Mouse (Mus musculus) thymus, postnatal 25 days (tissue): ENCODE data around the gene Pla2g1b.
"Not testable (repeated sequence)": the region's sequence is repeated elsewhere in the genome, so short reads cannot be mapped to it uniquely, and the experiment has no call there.

ENCODE experiments used
- DNase-seq: peaks from one replicate; pipeline ENCODE4 v3.0.0; 2022

Gene Pla2g1b

DNA sequence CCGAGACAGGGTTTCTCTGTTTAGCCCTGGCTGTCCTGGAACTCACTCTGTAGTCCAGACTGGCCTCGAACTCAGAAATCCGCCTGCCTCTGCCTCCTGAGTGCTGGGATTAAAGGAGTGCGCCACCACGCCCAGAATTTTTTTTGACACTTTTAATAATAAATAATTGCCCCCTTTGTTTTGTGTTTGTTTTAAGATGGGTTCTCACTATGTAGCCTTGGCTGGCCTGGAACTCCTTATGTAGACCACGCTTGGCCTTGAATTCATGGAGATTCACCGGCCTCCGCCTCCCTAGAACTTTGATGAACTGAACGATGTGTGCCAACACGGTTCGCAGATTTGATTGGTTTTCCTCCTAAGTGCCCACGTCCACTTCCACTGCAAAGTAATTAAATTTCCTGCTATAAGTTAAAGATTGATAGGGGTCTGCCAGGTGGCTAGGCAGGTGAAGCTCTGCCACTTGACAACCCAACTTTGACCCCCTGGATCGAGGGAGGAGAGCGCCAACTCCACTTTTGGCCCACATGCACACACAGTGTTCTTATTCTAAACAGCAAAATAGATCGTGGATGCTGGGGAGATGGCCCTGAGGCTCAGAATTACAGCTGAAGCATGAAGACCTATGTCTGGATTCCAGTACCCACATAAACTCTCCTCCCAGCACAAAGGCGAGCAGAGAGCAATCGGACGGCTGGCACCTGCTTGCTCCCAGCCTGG, 19.6 kb downstream of the Pla2g1b start:
- no peak for DNase-seq

DNA sequence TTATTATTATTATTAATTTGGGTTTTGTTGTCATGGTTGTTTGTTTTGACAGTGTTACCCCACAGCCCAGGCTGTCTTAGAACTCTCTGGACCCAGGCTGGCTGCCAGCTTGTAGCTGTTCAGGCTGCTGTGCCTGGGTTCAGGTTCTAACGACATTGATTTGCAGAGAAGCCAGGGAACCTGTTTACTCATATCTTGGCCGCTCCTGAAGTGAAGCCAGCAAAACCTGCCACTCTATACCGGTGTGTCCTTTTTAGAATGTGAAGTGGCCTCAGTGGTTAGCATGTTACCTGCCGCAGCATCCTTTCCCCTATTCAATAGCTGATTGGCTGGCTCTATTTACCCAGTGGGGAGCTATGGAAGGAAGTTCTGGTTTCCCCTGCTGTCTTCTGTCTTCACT, 20.7 kb downstream of the Pla2g1b start:
- DNase-seq, result no peak

DNA sequence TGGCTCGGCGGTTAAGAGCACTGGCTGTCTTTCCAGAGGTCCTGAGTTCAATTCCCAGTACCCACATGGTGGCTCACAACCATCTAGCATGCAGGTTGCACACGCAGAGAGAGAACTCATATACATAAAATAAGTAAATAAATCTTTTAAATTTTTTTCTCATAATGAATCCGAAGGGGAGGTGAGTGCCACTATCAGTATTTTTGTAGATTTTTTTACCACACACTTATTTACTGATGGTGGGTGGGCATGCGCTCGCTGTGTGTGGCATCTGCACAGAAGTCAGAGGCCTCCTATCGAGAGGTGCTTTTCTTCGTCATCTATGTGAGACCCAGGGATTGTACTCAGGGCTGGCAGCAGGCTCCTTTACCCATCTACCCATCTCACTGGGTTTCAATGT, 21.3 kb downstream of the Pla2g1b start:
- no peak for DNase-seq

DNA sequence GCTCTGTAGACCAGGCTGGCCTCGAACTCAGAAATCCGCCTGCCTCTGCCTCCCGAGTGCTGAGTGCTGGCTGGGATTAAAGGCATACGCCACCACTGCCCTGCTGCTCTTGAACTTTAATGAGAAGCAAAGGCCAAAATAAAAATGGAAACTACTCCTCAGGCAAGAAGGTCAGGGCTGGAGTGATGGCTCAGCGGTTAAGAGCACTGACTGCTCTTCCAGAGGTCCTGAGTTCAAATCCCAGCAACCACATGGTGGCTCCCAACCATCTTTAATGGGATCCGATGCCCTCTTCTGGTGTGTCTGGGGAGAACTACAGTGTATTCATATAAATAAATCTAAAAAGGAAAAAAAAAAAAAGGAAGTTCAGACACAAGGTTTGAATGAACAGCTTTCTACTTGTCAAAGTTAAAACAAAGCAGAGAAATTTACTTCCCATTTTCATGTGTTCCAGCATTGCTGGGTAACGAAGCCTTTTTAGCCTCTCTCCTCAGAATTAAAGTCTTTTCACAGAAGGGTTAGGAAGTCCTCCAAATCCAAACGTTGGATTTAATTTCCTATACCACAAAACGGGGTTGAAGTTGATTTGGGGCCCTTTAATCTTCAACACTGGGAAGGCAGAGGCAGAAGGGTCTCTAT, 22.0 kb downstream of the Pla2g1b start:
- DNase-seq, result no peak

DNA sequence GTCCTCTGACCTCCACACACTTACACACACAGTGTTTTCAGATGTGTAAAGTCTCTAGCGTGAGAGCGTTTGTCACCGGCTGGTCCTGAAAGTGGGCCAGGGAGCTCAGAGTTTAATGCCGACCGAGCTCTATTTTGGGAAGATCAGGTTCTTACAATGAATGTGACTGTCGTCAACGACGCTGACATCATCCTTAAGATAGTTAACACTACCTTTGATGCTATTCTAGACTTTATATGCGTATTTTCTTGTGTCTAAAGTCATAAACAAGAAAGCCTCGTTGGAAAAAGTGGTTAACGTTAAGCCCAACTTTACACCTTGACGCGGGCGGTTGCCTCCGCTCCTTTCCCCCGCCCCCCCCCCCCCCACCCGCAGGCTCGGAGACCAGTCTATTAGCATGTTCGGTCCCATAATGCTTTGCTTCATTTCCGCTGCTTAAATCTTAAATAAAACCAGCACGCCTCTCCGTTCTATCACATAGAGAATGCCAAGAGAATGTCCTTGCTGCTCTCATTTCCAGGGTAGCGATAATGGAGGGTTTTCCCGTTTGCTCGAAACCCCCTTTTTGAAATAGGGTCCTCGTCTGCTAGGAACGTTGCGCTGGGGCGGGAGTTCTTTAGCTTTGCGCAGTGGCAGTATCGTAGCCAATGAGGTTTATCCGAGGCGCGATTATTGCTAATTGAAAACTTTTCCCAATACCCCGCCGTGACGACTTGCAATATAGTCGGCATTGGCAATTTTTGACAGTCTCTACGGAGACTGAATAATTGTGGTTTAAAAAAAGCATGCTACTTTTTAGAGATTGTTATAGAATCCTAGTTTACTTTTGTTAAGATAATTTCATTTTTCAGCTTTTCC, 23.0 kb downstream of the Pla2g1b start:
- peak; percentile 88 for DNase-seq

DNA sequence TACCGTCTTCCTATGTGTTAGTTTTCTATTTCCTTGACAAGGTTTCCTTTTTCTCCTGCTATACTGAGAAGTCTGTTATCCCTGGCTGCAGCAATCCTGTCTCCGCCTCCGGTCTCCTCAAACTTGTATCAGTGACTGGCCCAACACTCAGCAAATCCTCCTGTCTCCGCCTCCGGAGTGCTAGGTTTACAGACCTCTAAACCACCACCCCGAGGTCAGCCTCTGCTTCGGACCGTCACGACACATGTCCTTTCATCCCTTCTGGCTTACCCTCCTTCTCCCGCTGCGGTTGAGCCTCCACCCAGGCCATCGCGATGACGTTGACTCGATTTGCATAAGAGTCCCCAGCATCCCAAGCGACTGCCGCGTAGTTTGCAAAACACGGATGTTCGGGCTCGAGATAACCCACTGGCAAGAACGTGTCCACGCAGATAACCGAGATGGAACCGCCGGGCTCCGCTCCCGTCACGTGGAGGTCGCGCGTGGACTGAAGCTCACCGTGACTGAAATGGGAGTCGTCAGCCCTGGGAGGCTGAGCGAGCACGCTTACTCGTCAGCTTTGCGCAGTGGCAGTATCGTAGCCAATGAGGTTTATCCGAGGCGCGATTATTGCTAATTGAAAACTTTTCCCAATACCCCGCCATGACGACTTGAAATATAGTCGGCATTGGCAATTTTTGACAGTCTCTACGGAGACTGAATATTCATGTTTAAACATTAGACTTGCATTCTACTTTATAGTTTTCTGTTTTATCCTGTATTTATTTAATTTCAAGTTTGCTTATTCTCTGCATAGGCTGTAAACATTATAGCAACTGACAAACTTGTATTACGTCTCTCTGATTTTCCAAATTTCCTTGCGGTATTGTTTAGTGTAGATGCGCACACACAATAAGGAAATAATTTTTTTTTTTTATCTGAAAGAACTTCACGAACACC, 23.9 kb downstream of the Pla2g1b start:
- DNase-seq, result peak; percentile 84

DNA sequence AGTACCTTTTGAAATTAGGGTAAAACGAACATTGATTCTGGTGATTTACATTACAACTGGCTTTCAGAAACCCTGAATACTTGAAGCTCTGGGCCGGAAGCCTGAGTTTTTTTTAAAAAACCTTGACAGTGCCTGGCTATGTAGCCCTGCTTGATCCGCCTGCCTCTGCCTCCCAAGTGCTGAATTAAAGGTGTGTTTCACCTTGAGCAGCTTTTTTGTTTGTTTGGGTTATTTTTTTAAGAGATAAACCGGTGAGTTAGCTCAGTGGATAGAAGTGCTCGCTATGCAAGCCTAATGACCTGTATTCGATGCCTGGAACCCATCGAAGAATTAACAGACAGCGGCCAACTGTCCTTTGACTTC, 24.6 kb downstream of the Pla2g1b start:
- no peak for DNase-seq

DNA sequence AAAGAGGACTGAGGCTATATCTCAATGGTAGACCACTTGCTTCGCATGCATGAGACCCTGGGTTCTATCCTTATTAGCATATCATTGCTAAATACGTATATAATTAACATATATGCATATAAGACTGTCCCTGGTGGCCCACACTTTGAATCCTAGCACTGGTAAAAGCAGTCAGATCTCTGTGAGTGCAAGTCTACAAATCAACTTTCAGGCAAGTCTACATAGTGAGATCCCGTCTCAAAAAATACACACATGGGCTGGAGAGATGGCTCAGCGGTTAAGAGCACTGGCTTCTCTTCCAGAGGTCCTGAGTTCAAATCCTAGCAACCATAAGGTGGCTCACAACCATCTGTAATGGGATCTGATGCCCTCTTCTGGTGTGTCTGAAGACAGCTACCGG, 25.0 kb downstream of the Pla2g1b start:
- DNase-seq, result no peak

DNA sequence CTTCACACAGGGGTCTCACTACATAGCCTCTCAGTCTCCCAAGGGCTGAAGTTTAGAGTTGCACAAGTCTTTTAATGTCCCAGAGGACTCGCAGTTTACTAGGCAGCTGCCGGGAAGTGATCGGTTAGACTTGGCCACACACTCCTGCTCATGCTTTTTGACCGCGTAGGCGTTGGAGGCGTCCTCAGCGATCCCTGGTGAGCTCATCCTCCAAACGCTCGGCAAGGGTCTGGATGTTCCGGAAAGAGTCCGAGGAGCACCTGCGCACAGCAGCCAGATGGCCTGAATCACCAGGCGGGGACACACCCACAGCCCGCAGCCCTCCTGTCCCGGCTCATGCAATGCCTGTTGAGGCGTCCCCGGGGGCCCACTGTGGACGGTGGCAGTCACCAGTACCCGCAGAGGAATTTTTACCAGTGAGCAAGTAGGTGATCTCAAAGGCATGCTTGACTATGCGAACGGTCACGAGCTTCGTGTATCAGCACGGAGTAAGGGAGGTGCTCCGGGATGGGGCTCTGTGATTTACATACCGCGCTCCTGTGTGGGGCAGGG, 25.8 kb downstream of the Pla2g1b start:
- DNase-seq, result peak; percentile 31

DNA sequence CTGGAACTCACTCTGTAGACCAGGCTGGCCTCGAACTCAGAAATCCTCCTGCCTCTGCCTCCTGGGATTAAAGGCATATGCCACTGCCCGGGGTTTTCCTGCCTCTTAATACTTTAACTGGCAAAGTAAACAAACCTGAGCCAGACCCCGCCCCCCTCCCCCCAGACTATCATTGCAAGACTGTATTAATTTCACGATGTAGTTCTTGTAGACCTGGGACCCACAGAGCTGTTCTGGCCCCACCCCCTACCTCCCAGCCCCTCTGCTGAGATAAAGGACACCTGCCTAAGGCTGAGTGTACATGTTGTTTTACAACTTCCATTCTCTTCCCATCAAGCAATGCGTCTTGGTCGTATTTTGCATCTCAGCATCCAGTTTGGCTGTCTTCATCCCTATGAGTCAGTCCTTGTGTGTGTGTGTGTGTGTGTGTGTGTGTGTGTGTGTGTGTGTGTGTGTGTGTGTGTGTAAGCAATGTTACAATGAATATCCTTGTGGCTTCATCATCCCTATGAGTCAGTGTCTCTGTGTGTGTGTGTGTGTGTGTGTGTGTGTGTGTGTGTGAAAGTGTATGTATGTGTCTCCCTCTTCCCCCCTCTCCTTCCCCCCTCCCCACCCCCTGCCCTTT, 26.8 kb downstream of the Pla2g1b start:
- no peak for DNase-seq

DNA sequence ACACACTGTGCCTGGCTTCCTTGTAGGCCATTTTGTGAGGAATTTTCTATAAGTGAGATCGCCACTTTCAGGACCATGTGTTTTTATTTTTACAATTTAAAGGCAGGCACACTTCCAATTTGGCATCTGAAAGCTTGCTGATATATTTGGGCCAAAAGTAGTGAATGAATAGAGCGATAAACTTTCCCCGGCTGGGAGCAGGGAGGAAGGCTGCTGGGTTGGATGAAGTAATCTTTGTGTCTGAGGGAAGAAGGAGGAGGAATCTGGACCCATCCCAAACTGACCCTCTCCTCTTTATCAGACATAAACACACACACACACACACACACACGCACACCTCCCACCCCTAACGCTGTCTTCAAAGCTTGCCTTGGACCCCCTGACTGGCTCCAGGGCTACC, 27.4 kb downstream of the Pla2g1b start:
- DNase-seq, result no peak

DNA sequence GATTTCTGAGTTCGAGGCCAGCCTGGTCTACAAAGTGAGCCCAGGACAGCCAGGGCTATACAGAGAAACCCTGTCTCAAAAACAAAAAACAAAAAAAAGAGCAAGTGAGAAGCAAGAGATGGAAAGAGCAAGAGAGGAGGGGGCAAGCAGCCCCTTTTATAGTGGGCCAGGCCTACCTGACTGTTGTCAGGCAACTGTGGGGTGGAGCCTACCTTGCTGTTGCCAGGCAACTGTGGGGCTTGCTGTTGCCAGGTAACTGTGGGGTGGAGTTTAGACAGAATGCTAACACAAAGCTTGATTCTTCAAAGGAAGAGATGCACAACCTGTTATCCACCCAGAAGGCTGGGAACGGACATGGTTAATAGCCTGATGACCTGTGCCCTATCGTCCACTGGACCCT, 29.6 kb downstream of the Pla2g1b start:
- not testable (repeated sequence) for DNase-seq

DNA sequence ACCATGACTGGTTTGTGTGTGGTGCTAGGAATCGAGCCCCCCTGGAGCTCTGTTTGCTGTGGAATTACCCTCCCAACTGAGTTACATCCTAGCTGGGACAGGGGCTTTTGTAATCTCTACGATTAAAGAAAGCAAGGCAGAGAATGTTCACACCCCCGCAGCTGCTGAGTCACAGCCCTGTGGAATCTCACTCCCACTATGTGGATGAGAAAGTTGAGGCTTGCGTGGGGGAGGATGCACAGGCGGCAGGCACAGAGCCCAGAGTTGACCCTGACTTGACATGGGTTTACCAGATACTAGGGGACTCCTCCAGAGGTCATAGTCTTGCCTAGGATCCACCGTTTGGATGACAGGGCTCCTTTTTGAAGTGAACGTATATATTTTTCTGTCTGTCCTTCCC, 31.0 kb downstream of the Pla2g1b start:
- no peak for DNase-seq

DNA sequence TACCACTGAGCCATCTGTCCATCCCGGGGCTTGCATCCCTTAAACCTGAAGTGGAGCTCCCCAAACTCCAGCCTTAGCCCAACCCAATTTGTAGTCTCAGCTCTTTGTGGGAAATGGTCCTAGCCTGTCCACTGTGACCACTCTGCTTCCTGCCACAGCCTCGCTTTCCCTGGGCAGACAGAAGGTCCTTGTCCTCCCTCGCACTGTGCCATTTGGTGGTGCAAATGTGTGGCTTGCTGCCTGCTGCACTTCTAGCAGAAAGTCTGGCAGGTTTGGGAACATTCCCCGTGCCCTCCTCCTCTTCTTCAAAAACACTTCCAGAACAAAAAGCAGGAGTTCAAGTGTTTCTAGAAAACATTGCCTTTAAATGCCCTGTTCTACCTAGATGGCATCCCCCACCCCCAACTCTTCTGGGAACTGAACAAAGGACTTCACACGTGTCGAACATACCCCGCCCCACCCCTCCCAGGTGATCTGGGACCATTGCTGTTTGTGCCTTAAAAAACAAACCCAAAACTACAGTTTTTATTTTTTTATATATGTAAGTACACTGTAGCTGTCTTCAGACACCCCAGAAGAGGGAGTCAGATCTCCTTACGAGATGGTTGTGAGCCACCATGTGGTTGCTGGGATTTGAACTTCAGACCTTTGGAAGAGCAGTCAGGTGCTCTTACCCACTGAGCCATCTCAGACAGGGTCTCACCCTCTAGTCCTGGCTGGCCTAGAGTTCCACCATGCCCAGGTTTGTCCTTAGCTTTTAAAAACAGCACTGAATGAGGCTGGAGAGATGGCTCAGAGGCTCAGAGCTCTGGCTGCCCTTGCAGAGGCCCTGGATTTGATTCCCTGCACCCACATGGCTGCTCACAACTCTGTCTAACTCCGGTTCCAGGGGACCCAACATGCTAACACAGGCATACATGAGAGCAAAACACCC, 32.5 kb downstream of the Pla2g1b start:
- no peak for DNase-seq

DNA sequence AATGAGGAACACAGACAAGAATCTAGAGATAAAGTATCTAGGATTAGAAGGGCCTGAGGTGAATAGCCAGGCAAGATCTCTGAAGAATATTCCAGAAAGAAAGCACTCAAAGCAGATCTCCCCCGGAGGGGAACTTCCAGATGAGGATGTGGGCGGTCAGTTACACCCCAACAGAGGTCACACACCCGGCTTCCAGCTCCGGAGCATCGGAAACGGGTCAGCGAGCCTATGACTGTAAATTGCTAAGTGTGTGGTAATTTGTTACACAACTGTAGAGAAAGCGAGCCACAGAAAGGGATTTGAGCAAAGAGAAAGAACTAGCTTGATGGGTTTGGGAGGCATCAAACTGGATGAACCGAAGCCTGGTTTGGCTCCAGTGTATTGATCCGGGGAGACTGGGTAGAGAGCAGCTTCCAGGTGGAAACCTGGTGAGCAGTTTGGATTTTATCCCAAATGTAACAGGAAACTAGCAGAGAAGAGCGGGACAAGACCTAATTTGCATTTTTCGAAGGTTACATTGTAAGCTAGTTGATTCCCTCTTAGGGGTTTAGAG, 34.4 kb downstream of the Pla2g1b start:
- DNase-seq, result no peak

DNA sequence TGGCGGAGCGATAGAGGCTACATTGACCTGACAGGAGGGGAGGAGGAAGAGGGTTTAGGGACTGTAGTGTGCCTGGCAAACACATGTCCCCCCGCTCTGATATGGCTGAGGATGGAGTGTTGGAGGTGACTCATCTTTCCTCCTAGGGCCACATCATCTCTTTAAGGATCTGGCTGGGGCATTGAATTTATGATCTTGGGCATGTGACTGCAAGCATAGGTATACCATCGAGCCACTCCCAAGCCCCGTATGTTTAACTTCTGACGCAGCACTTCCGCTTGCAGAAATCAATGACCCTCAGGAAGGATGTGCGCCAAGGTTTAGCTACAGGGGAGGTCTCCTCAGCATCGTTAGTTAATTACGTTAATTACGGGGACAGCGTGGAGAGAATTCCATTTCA, 37.0 kb downstream of the Pla2g1b start:
- DNase-seq, result no peak

DNA sequence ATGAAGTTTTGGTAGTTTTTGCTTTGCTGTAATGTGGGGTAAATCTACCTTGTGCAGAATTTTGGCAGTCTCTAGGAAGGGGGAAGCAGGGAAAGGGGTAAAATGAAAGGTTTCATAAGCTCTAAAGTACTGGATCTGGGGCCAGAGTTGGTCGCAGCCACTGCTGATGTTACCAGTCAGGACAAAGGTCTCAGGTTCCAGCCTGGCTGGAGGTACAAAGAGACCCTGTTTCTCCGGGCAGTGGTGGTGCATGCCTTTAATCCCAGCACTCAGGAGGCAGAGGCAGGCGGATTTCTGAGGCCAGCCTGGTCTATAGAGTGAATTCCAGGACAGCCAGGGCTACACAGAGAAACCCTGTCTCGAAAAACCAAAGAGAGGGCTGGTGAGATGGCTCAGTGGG, 39.6 kb downstream of the Pla2g1b start:
- not testable (repeated sequence) for DNase-seq

DNA sequence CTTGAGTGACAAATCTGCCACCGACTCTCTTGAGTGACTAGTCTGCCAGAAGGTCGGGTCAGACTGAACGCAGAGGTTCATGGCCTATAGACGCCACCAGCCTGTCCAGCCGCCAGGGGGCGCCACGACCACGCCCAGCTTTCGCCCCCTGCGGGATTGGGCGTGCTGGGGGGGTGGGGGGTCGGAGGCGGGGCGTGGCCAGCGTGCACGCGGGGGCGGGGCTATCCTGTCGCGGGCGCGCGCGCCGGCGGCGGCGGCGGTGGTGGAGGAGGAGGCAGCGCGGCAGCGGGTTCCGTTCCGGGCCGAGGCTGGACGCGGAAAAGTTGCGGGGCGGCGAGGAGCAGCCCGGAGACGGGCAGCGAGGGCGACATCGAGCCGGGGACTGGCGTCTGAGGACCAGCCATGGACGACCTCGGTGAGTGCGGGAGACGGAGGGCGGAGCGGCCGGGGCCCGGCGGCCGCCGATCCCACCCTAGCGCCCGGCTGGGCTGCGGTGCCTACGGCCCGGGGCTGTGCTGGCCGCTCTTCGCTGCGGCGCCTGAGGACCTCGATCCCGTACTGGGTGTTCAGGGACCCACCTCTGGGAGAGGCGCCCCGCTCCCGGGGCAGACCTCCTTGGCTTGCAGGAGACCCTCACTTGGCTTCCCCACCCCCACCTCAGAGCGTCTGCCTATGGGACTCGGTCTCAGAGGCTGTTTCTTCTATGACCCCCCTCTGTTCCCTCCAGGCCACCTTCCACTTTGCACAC, 40.6 kb downstream of the Pla2g1b start, which contains the start of gene Pxn:
Gene Pxn, plus strand, starts transcription at position 223 of the 748 bp plus-strand sequence.
- peak; percentile 97 for DNase-seq

DNA sequence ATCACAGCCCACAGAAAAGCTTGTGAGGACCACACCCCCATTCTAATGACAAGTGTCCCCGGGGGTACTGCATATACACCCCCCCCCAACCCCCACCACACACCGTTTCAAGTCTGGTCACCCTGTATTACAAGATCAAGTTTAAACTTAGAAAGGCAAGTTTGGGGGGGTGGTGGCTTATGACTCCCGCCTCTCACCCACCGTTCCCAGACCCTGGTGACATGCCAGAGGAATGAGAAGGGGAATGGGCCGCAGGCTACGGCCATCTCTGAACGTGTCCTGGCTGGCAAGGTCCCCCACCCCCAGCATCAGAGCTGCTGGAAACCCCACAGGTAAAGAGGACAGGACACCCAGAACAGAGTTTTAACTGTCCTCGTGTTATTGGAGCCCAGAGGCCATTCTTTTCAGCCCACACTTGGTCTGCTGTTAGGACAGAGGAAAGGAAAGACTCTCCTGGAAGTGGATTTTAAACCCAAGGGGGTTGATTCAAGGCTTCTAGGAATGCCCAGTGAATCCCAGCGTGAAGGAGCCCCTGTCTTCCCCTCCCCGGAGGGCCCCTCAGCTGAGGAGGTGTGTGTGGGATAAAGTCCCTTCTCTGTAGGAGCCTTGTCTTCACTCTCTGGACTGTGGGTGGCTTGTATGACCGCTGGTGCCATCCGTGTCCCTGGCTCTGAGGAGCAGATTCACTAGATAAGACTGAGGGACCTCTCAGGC, 41.4 kb downstream of the Pla2g1b start:
- DNase-seq, result peak; percentile 23
